Mouse (Mus musculus): ENCODE measurements around the gene Slc38a4. TPM values are rescaled to one million over a fixed set of nuclear protein-coding genes. Genes with fewer than 3 reads are reported as not detected.

Slc38a4 gene
- polyA plus RNA-seq, 1 experiment from 2014 or later: 57.7 TPM

GRCm38 (mm10) chr15:97030136-97030535 lies 25.6 kb downstream of the Slc38a4 start:
- Histone ChIP-seq H3K4me1 (replicated peaks) (peaks cover 7% of the 10 kb centered on the region), H3K9me3 (no peaks in the 10 kb centered on the region), H3K36me3 (no peaks in the 10 kb centered on the region), H3K27me3 (no peaks in the 10 kb centered on the region), H3K27ac (no peak overlapping the region), H3K4me2 (no peak overlapping the region), H3K9ac (replicated peaks) (no peak overlapping the region), H3K4me3 (replicated peaks) (no peak overlapping the region)
- WGBS: 87% methylated on average over 4 of the region's 4 CpGs
- no peak for ATAC-seq (ENCODE audit: insufficient number of reproducible peaks, insufficient read depth, low FRiP score, low TSS enrichment, low read depth)

GRCm38 (mm10) chr15:97029064-97029791 lies 26.5 kb downstream of the Slc38a4 start:
- Histone ChIP-seq H3K36me3 (no peaks in the 10 kb centered on the region), H3K4me1 (replicated peaks) (peaks cover 7% of the 10 kb centered on the region), H3K4me3 (replicated peaks) (no peak overlapping the region), H3K9ac (replicated peaks) (no peak overlapping the region), H3K27ac (no peak overlapping the region), H3K27me3 (no peaks in the 10 kb centered on the region), H3K4me2 (no peak overlapping the region), H3K9me3 (no peaks in the 10 kb centered on the region)
- 88% methylated on average over 9 of the region's 9 CpGs for WGBS
- no peak for ATAC-seq (ENCODE audit: insufficient number of reproducible peaks, insufficient read depth, low FRiP score, low TSS enrichment, low read depth)

GRCm38 (mm10) chr15:97028651-97029050 lies 27.1 kb downstream of the Slc38a4 start:
- Histone ChIP-seq H3K9me3 (no peaks in the 10 kb centered on the region), H3K27me3 (no peaks in the 10 kb centered on the region), H3K4me1 (replicated peaks) (peaks cover 5% of the 10 kb centered on the region), H3K4me2 (no peak overlapping the region), H3K36me3 (no peaks in the 10 kb centered on the region), H3K4me3 (replicated peaks) (no peak overlapping the region), H3K27ac (no peak overlapping the region), H3K9ac (replicated peaks) (no peak overlapping the region)
- no peak for ATAC-seq (ENCODE audit: insufficient number of reproducible peaks, insufficient read depth, low FRiP score, low TSS enrichment, low read depth)
- 73% methylated on average over 11 of the region's 11 CpGs for WGBS

GRCm38 (mm10) chr15:97028046-97028634 lies 27.6 kb downstream of the Slc38a4 start:
- Histone ChIP-seq H3K4me3 (replicated peaks) (no peak overlapping the region), H3K9me3 (no peaks in the 10 kb centered on the region), H3K36me3 (no peaks in the 10 kb centered on the region), H3K4me1 (replicated peaks) (no peaks in the 10 kb centered on the region), H3K27me3 (no peaks in the 10 kb centered on the region), H3K9ac (replicated peaks) (no peak overlapping the region), H3K27ac (no peak overlapping the region), H3K4me2 (no peak overlapping the region)
- no peak for ATAC-seq (ENCODE audit: insufficient number of reproducible peaks, insufficient read depth, low FRiP score, low TSS enrichment, low read depth)
- 39% methylated on average over 4 of the region's 4 CpGs for WGBS

GRCm38 (mm10) chr15:97026670-97027069 lies 29.1 kb downstream of the Slc38a4 start:
- Histone ChIP-seq H3K27me3 (no peaks in the 10 kb centered on the region), H3K9me3 (no peaks in the 10 kb centered on the region), H3K36me3 (no peaks in the 10 kb centered on the region), H3K4me2 (no peak overlapping the region), H3K4me1 (replicated peaks) (0 out of 2 replicates have a peak, but pooled peaks cover 2% of the 10 kb centered on the region), H3K9ac (replicated peaks) (no peak overlapping the region), H3K4me3 (replicated peaks) (no peak overlapping the region), H3K27ac (no peak overlapping the region)
- ATAC-seq (ENCODE audit: insufficient number of reproducible peaks, insufficient read depth, low FRiP score, low TSS enrichment, low read depth): no peak
- 85% methylated on average over 6 of the region's 6 CpGs for WGBS

GRCm38 (mm10) chr15:97022764-97023163 lies 33.0 kb downstream of the Slc38a4 start:
- no peak overlapping the region for H3K4me3 ChIP-seq (replicated peaks)
- H3K36me3 ChIP-seq: no peaks in the 10 kb centered on the region
- no peak overlapping the region for H3K9ac ChIP-seq (replicated peaks)
- H3K27me3 ChIP-seq: no peaks in the 10 kb centered on the region
- H3K4me2 ChIP-seq: no peak overlapping the region
- 0 out of 2 replicates have a peak, but pooled peaks cover 2% of the 10 kb centered on the region for H3K4me1 ChIP-seq (replicated peaks)
- no peak overlapping the region for H3K27ac ChIP-seq
- 76% methylated on average over 5 of the region's 6 CpGs for WGBS
- no peak for ATAC-seq (ENCODE audit: insufficient number of reproducible peaks, insufficient read depth, low FRiP score, low TSS enrichment, low read depth)
- no peaks in the 10 kb centered on the region for H3K9me3 ChIP-seq

GRCm38 (mm10) chr15:97022213-97022612 lies 33.5 kb downstream of the Slc38a4 start:
- H3K4me1 ChIP-seq (replicated peaks): 0 out of 2 replicates have a peak, but pooled peaks cover 2% of the 10 kb centered on the region
- ATAC-seq (ENCODE audit: insufficient number of reproducible peaks, insufficient read depth, low FRiP score, low TSS enrichment, low read depth): no peak
- no peak overlapping the region for H3K27ac ChIP-seq
- no peak overlapping the region for H3K4me3 ChIP-seq (replicated peaks)
- WGBS: 83% methylated on average over 2 of the region's 2 CpGs
- H3K9ac ChIP-seq (replicated peaks): no peak overlapping the region
- H3K36me3 ChIP-seq: no peaks in the 10 kb centered on the region
- H3K27me3 ChIP-seq: no peaks in the 10 kb centered on the region
- H3K4me2 ChIP-seq: no peak overlapping the region
- H3K9me3 ChIP-seq: no peaks in the 10 kb centered on the region

GRCm38 (mm10) chr15:97020221-97020620 lies 35.5 kb downstream of the Slc38a4 start:
- ATAC-seq (ENCODE audit: insufficient number of reproducible peaks, insufficient read depth, low FRiP score, low TSS enrichment, low read depth): no peak
- H3K27me3 ChIP-seq: no peaks in the 10 kb centered on the region
- no peak overlapping the region for H3K27ac ChIP-seq
- no peaks in the 10 kb centered on the region for H3K9me3 ChIP-seq
- WGBS: 91% methylated on average over 6 of the region's 6 CpGs
- peaks cover 4% of the 10 kb centered on the region for H3K36me3 ChIP-seq
- no peak overlapping the region for H3K4me2 ChIP-seq
- H3K4me1 ChIP-seq (replicated peaks): 0 out of 2 replicates have a peak, but pooled peaks cover 2% of the 10 kb centered on the region
- H3K9ac ChIP-seq (replicated peaks): no peak overlapping the region
- H3K4me3 ChIP-seq (replicated peaks): no peak overlapping the region

- peaks cover 8% of the 10 kb centered on the region for H3K36me3 ChIP-seq
- 84% methylated on average over 11 of the region's 11 CpGs for WGBS
- no peak overlapping the region for H3K4me3 ChIP-seq (replicated peaks)
- H3K4me1 ChIP-seq (replicated peaks): 0 out of 2 replicates have a peak, but pooled peaks cover 2% of the 10 kb centered on the region
- no peaks in the 10 kb centered on the region for H3K9me3 ChIP-seq
- H3K4me2 ChIP-seq: no peak overlapping the region
- H3K27ac ChIP-seq: no peak overlapping the region
- H3K9ac ChIP-seq (replicated peaks): no peak overlapping the region
- H3K27me3 ChIP-seq: no peaks in the 10 kb centered on the region
- no peak for ATAC-seq (ENCODE audit: insufficient number of reproducible peaks, insufficient read depth, low FRiP score, low TSS enrichment, low read depth)
Observed at GRCm38 (mm10) chr15:97019323-97019722, 36.4 kb downstream of the Slc38a4 start.

- H3K27me3 ChIP-seq: no peaks in the 10 kb centered on the region
- H3K36me3 ChIP-seq: peaks cover 24% of the 10 kb centered on the region
- no peak overlapping the region for H3K4me3 ChIP-seq (replicated peaks)
- H3K27ac ChIP-seq: no peak overlapping the region
- H3K4me1 ChIP-seq (replicated peaks): no peaks in the 10 kb centered on the region
- H3K4me2 ChIP-seq: no peak overlapping the region
- no peak for ATAC-seq (ENCODE audit: insufficient number of reproducible peaks, insufficient read depth, low FRiP score, low TSS enrichment, low read depth)
- no peak overlapping the region for H3K9ac ChIP-seq (replicated peaks)
- no peaks in the 10 kb centered on the region for H3K9me3 ChIP-seq
- WGBS: 88% methylated on average over 9 of the region's 9 CpGs
Observed at GRCm38 (mm10) chr15:97017195-97017594, 38.6 kb downstream of the Slc38a4 start.

- no peak for ATAC-seq (ENCODE audit: insufficient number of reproducible peaks, insufficient read depth, low FRiP score, low TSS enrichment, low read depth)
- Histone ChIP-seq H3K36me3 (peaks cover 33% of the 10 kb centered on the region), H3K4me3 (replicated peaks) (no peak overlapping the region), H3K4me2 (no peak overlapping the region), H3K9ac (replicated peaks) (no peak overlapping the region), H3K27ac (no peak overlapping the region), H3K9me3 (no peaks in the 10 kb centered on the region), H3K4me1 (replicated peaks) (no peaks in the 10 kb centered on the region), H3K27me3 (no peaks in the 10 kb centered on the region)
- 93% methylated on average over 12 of the region's 12 CpGs for WGBS
Observed at GRCm38 (mm10) chr15:97015036-97015596, 40.6 kb downstream of the Slc38a4 start.
